Mouse (Mus musculus): ENCODE data around the gene Cgnl1. TPM values are rescaled to one million over a fixed set of nuclear protein-coding genes. Genes with fewer than 3 reads are reported as not detected.

Cgnl1 gene
- polyA plus RNA-seq, 1 experiment from 2014 or later, result 9.8 TPM

- Histone ChIP-seq H3K79me2 (ENCODE audit: inconsistent target) (no peaks in the 10 kb centered on the region), H3K4me3 (ENCODE audit: inconsistent target) (no peak within 1 kb of the TSS; the same call in 1 of the 2 replicates), H3K36me3 (ENCODE audit: inconsistent target) (no peaks in the 10 kb centered on the region), H3K27ac (no peak within 1 kb of the TSS)
- WGBS (ENCODE audit: missing documents), result 2% methylated on average over 29 of the region's 29 CpGs
Observed at GRCm38 (mm10) chr9:71591938-71592548, 179.4 kb downstream of the Cgnl1 start, which contains the start of gene Myzap. TSS of gene Myzap (minus strand) at chr9:71592360.

DNA sequence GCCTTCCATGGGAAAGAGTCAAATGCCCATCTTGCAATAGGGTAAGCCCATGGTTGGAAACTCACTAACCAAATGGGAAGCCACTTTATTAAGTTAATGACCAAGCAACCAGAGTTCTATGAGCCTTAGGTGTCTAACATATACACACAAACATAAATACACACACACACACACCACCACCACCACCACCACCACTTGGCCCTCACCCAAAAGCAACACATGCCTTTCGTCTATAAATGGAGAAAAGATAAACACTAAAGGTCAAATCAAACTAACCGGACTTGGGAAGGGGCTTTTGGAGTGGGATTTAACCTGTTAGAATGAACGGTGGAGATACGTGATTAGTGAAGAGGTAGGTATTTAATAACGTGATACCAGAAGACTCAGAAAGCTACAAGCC is 180.3 kb downstream of the Cgnl1 start:
- H3K4me3 ChIP-seq (ENCODE audit: inconsistent target), result no peak overlapping the region
- WGBS (ENCODE audit: missing documents), result 87% methylated on average over 5 of the region's 5 CpGs
- H3K79me2 ChIP-seq (ENCODE audit: inconsistent target), result no peaks in the 10 kb centered on the region
- H3K27ac ChIP-seq, result no peak overlapping the region
- no peaks in the 10 kb centered on the region for H3K36me3 ChIP-seq (ENCODE audit: inconsistent target)

DNA sequence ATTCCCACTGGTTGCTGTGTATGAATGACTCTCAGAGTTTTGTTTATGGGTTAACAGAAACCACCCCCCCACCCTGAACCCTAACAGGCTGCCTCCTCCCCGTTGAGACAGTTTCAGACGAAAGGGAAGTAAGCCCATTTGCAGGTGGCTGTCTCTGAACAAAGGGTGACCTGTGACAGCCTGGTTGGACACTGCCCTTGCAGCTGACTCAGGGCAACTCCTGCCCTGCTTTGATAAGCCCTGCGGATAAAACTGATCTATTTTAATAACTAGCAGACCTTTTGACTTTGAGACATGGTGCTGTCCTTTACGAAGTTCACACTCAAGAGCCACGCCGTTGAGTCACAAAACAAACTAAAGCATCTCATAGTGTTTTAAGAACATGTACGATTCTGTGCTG is 181.6 kb downstream of the Cgnl1 start:
- WGBS (ENCODE audit: missing documents), result 57% methylated on average over 7 of the region's 7 CpGs
- H3K27ac ChIP-seq, result no peak overlapping the region
- H3K79me2 ChIP-seq (ENCODE audit: inconsistent target), result no peaks in the 10 kb centered on the region
- H3K4me3 ChIP-seq (ENCODE audit: inconsistent target), result no peak overlapping the region
- H3K36me3 ChIP-seq (ENCODE audit: inconsistent target), result no peaks in the 10 kb centered on the region

GRCm38 (mm10) chr9:71588930-71589592 is 182.3 kb downstream of the Cgnl1 start:
- WGBS (ENCODE audit: missing documents), result 58% methylated on average over 2 of the region's 2 CpGs
- Histone ChIP-seq H3K27ac (no peak overlapping the region), H3K79me2 (ENCODE audit: inconsistent target) (no peaks in the 10 kb centered on the region), H3K4me3 (ENCODE audit: inconsistent target) (no peak overlapping the region), H3K36me3 (ENCODE audit: inconsistent target) (no peaks in the 10 kb centered on the region)

DNA sequence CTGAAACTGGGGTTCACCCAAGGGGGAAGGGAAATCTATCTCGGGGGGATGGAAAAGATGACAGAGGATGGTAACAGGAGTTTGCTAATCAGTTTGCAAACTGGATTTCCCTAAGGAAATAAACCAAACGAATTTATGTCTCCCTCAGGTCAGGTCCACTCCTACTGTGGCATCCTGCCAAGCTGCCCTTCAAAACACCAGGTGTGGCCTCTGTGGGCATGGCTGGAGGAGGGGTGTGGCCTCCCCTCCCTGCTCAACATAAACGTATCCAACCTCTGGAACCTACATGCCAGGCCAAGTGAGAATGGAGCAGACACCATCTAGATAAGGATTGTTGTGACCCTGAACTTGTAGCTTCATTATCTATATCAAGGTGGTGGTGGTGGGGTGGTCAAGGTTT is 185.0 kb downstream of the Cgnl1 start:
- H3K36me3 ChIP-seq (ENCODE audit: inconsistent target), result no peaks in the 10 kb centered on the region
- no peaks in the 10 kb centered on the region for H3K79me2 ChIP-seq (ENCODE audit: inconsistent target)
- H3K4me3 ChIP-seq (ENCODE audit: inconsistent target), result no peak overlapping the region
- no peak overlapping the region for H3K27ac ChIP-seq
- 61% methylated on average over 3 of the region's 3 CpGs for WGBS (ENCODE audit: missing documents)

DNA sequence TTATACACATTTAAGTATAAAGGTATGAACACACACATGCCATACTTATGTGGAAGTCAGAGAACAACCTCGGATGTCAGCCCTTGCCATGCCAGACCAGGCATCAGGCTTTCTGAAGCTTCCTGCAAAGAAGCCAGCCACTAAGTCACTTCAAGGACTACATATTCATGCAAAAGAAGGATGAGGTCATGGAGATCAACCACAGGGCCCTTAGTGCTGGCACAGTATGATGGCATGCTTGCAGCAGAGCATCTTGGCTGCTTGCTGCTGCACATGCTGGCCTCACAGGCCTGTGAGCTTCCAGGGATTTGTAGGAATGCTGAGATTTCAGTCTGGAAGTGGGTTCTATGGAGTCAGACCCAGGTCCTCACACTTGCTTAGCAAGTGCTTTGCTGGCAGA is 188.6 kb downstream of the Cgnl1 start:
- Histone ChIP-seq H3K79me2 (ENCODE audit: inconsistent target) (no peaks in the 10 kb centered on the region), H3K36me3 (ENCODE audit: inconsistent target) (no peaks in the 10 kb centered on the region)
- 78% methylated on average over 1 of the region's 1 CpGs for WGBS (ENCODE audit: missing documents)

DNA sequence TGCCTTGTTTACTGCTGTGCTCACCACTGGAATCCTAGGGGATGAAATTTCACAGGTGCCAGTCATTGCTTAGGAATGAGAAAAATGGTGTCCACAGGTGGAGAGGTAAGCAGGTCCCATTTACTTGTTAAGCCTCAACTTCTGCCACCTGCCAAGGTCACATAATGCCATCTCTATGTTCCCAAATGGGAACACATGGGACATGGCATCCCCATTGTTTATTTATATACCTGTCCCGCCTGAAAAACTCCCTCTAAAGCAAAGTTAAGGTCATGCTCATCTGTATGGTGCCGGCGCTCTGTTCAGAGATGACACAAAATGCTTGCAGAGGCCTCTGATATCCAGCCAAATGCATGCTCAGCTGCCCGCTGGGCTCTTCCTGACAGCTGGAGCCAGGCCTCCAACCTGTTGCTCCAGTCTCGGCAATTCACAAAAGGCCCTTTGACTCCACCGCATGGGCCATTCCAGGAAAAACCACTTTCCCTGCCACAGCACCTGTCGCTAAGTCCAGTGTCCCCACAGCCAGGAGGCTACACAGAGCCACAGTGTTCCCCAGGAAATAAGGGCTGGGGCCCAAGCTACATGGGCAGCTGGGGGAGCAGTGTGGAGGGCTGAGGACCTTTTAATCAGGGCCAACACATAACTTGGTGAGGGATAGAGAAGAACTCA is 192.4 kb downstream of the Cgnl1 start:
- Histone ChIP-seq H3K79me2 (ENCODE audit: inconsistent target) (no peaks in the 10 kb centered on the region), H3K36me3 (ENCODE audit: inconsistent target) (no peaks in the 10 kb centered on the region), H3K27ac (no peak overlapping the region), H3K4me3 (ENCODE audit: inconsistent target) (no peak overlapping the region)
- WGBS (ENCODE audit: missing documents), result 89% methylated on average over 5 of the region's 7 CpGs

More for the DNA sequence above, 188.6 kb downstream of the Cgnl1 start:
- H3K4me3 ChIP-seq (ENCODE audit: inconsistent target), result no peak overlapping the region
- no peak overlapping the region for H3K27ac ChIP-seq

Other genes with a start within 250 kb of the Cgnl1 start
- gene Myzap, start 179.2 kb downstream of the Cgnl1 start, polyA plus RNA-seq (2018), result not detected in 3 replicates

All from macrophage (primary cell).